Mouse (Mus musculus) kidney, embryonic 15.5 days (tissue): Measurements from ENCODE around the gene Srms. TPM values are rescaled to one million over a fixed set of nuclear protein-coding genes. Genes with fewer than 3 reads are reported as not detected.

Source experiments
- ATAC-seq: fragments of 200-750 bp; cut with Nextera tagmentation; replicated peaks from 2 replicates; pipeline ENCODE4 v1.8.0; 2017; ENCODE audit warnings: moderate TSS enrichment; ENCODE audit not compliant: low FRiP score
- H3K27ac ChIP-seq: fragments of 300-500 bp; sonication (generic); 2 replicates; pipeline ENCODE4 v1.5.1; 2015; ENCODE audit warnings: mild to moderate bottlenecking, inconsistent platforms
- H3K27me3 ChIP-seq: fragments of 300-500 bp; sonication (generic); 2 replicates; pipeline ENCODE4 v1.6.1; 2015; ENCODE audit warnings: inconsistent platforms
- H3K36me3 ChIP-seq: fragments of 300-500 bp; sonication (generic); 2 replicates; pipeline ENCODE4 v1.6.1; 2015; ENCODE audit warnings: inconsistent platforms
- H3K4me1 ChIP-seq: fragments of 300-500 bp; sonication (generic); 2 replicates; pipeline ENCODE4 v1.6.1; 2015; ENCODE audit warnings: inconsistent platforms
- H3K4me2 ChIP-seq: fragments of 300-500 bp; sonication (generic); 2 replicates; pipeline ENCODE4 v1.6.1; 2015; ENCODE audit warnings: moderate library complexity, mild to moderate bottlenecking, inconsistent platforms
- H3K4me3 ChIP-seq: fragments of 300-500 bp; sonication (generic); replicated peaks from 2 replicates; pipeline ENCODE4 v1.5.1; 2015; ENCODE audit warnings: mild to moderate bottlenecking, inconsistent platforms
- H3K9ac ChIP-seq: fragments of 300-500 bp; sonication (generic); 2 replicates; pipeline ENCODE4 v1.6.1; 2015; ENCODE audit warnings: mild to moderate bottlenecking, inconsistent platforms
- H3K9me3 ChIP-seq: fragments of 300-500 bp; sonication (generic); replicated peaks from 2 replicates; pipeline ENCODE4 v1.6.1; 2016; ENCODE audit warnings: inconsistent platforms
- WGBS: fragments of 180-500 bp; shearing (Covaris S2); methylation state at CpG from one replicate; pipeline ENCODE4 v1.1.7; 2015; ENCODE audit warnings: mixed read lengths; 5-methylcytosine and 5-hydroxymethylcytosine counted together
- polyA plus RNA-seq: library from polyadenylated mRNA; unstranded; fragments of >200 nt; fragmentation: Nextera tagmentation; extraction: Ambion mirVana; gene quantifications from 2 replicates; pipeline ENCODE4 v1.2.1, GENCODE M21; 2015

The Srms gene
- polyA plus RNA-seq = 0.24 and 0.45 TPM in 2 replicates

GRCm38 (mm10) chr2:181213021-181213445 is at the start of gene Srms:
Gene Srms (minus strand): TSS chr2:181213185.
- Histone ChIP-seq H3K27ac (no peak within 1 kb of the TSS), H3K9ac (no peak within 1 kb of the TSS), H3K9me3 (no peaks in the 10 kb centered on the region), H3K4me1 (peaks cover 14% of the 10 kb centered on the region), H3K4me2 (peak within 1 kb of the TSS; percentile 61), H3K36me3 (no peaks in the 10 kb centered on the region), H3K4me3 (peak within 1 kb of the TSS; percentile 39), H3K27me3 (peaks cover 46% of the 10 kb centered on the region)
- 2% methylated on average over 17 of the region's 17 CpGs for WGBS
- peak; percentile 76 for ATAC-seq

- 100% methylated on average over 1 of the region's 1 CpGs for WGBS
- no peak overlapping the region for H3K4me2 ChIP-seq
- H3K36me3 ChIP-seq = peaks cover 72% of the 10 kb centered on the region
- H3K27ac ChIP-seq = no peak overlapping the region
- no peaks in the 10 kb centered on the region for H3K4me1 ChIP-seq
- no peak for ATAC-seq
- H3K9ac ChIP-seq = no peak overlapping the region
- H3K27me3 ChIP-seq = no peaks in the 10 kb centered on the region
- no peaks in the 10 kb centered on the region for H3K9me3 ChIP-seq
- H3K4me3 ChIP-seq = no peak overlapping the region
Observed at GRCm38 (mm10) chr2:181253248-181253647, 40.3 kb upstream of the Srms start.

GRCm38 (mm10) chr2:181251841-181252240 is 38.9 kb upstream of the Srms start:
- WGBS = 85% methylated on average over 1 of the region's 1 CpGs
- ATAC-seq = no peak

GRCm38 (mm10) chr2:181249217-181249616 is 36.2 kb upstream of the Srms start:
- H3K27me3 ChIP-seq = no peaks in the 10 kb centered on the region
- no peak overlapping the region for H3K4me3 ChIP-seq
- no peaks in the 10 kb centered on the region for H3K4me1 ChIP-seq
- no peak overlapping the region for H3K4me2 ChIP-seq
- ATAC-seq = no peak
- no peaks in the 10 kb centered on the region for H3K9me3 ChIP-seq
- peaks cover 33% of the 10 kb centered on the region for H3K36me3 ChIP-seq
- 81% methylated on average over 10 of the region's 10 CpGs for WGBS
- no peak overlapping the region for H3K27ac ChIP-seq
- H3K9ac ChIP-seq = no peak overlapping the region

More at GRCm38 (mm10) chr2:181251841-181252240, 38.9 kb upstream of the Srms start:
- no peak overlapping the region for H3K9ac ChIP-seq
- H3K27ac ChIP-seq = no peak overlapping the region
- H3K4me1 ChIP-seq = no peaks in the 10 kb centered on the region
- H3K4me3 ChIP-seq = no peak overlapping the region
- H3K36me3 ChIP-seq = peaks cover 58% of the 10 kb centered on the region
- no peaks in the 10 kb centered on the region for H3K27me3 ChIP-seq
- no peaks in the 10 kb centered on the region for H3K9me3 ChIP-seq
- no peak overlapping the region for H3K4me2 ChIP-seq

GRCm38 (mm10) chr2:181245031-181245430 is 32.0 kb upstream of the Srms start:
- no peak overlapping the region for H3K27ac ChIP-seq
- H3K4me3 ChIP-seq = no peak overlapping the region
- no peak overlapping the region for H3K4me2 ChIP-seq
- no peak overlapping the region for H3K9ac ChIP-seq
- H3K9me3 ChIP-seq = no peaks in the 10 kb centered on the region
- no peaks in the 10 kb centered on the region for H3K27me3 ChIP-seq
- WGBS = 24% methylated on average over 2 of the region's 2 CpGs
- ATAC-seq = no peak
- no peaks in the 10 kb centered on the region; the same call in 1 of the 2 replicates for H3K36me3 ChIP-seq
- peaks cover 10% of the 10 kb centered on the region; the same call in 1 of the 2 replicates for H3K4me1 ChIP-seq

GRCm38 (mm10) chr2:181243706-181244394 is 30.9 kb upstream of the Srms start:
- ATAC-seq = no peak
- Histone ChIP-seq H3K9me3 (no peaks in the 10 kb centered on the region), H3K9ac (no peak overlapping the region), H3K27ac (no peak overlapping the region), H3K4me2 (no peak overlapping the region), H3K4me1 (peaks cover 10% of the 10 kb centered on the region; the same call in 1 of the 2 replicates), H3K36me3 (no peaks in the 10 kb centered on the region), H3K27me3 (no peaks in the 10 kb centered on the region), H3K4me3 (no peak overlapping the region)
- WGBS = 43% methylated on average over 10 of the region's 11 CpGs

GRCm38 (mm10) chr2:181242314-181242665 is 29.3 kb upstream of the Srms start:
- no peaks in the 10 kb centered on the region for H3K27me3 ChIP-seq
- H3K36me3 ChIP-seq = 0 out of 2 replicates have a peak, but pooled peaks cover 6% of the 10 kb centered on the region
- H3K9ac ChIP-seq = 0 out of 2 replicates have a peak overlapping the region, but pooled peaks have one; percentile 50
- H3K9me3 ChIP-seq = no peaks in the 10 kb centered on the region
- H3K27ac ChIP-seq = no peak overlapping the region
- 70% methylated on average over 3 of the region's 3 CpGs for WGBS
- H3K4me1 ChIP-seq = peaks cover 17% of the 10 kb centered on the region; the same call in 1 of the 2 replicates
- peak overlapping the region; percentile 59 for H3K4me3 ChIP-seq
- ATAC-seq = no peak
- peak overlapping the region; percentile 72 for H3K4me2 ChIP-seq

- Histone ChIP-seq H3K9ac (peak within 1 kb of the TSS; percentile 50), H3K27me3 (no peaks in the 10 kb centered on the region), H3K27ac (no peak within 1 kb of the TSS), H3K4me2 (peak within 1 kb of the TSS; percentile 72), H3K36me3 (0 out of 2 replicates have a peak, but pooled peaks cover 9% of the 10 kb centered on the region), H3K4me1 (peaks cover 17% of the 10 kb centered on the region; the same call in 1 of the 2 replicates), H3K4me3 (peak within 1 kb of the TSS; percentile 59), H3K9me3 (no peaks in the 10 kb centered on the region)
- 3% methylated on average over 16 of the region's 16 CpGs for WGBS
- peak; percentile 73 for ATAC-seq
Observed at GRCm38 (mm10) chr2:181241602-181242313, 28.8 kb upstream of the Srms start, which contains the start of gene Helz2. Gene Helz2 (minus strand): TSS chr2:181242027.

GRCm38 (mm10) chr2:181240806-181241440 is 27.9 kb upstream of the Srms start:
- 89% methylated on average over 13 of the region's 13 CpGs for whole genome bisulfite sequencing
- H3K4me3 ChIP-seq = peak overlapping the region; percentile 59; the same call in 1 of the 2 replicates
- no peak for ATAC-seq

GRCm38 (mm10) chr2:181239261-181239660 is 26.3 kb upstream of the Srms start:
- H3K4me1 ChIP-seq = peaks cover 17% of the 10 kb centered on the region; the same call in 1 of the 2 replicates
- H3K36me3 ChIP-seq = 0 out of 2 replicates have a peak, but pooled peaks cover 15% of the 10 kb centered on the region
- 92% methylated on average over 9 of the region's 9 CpGs for WGBS
- no peak overlapping the region for H3K27ac ChIP-seq
- no peak overlapping the region for H3K9ac ChIP-seq
- no peak for ATAC-seq
- no peaks in the 10 kb centered on the region for H3K9me3 ChIP-seq
- no peak overlapping the region for H3K4me2 ChIP-seq
- H3K27me3 ChIP-seq = no peaks in the 10 kb centered on the region
- no peak overlapping the region for H3K4me3 ChIP-seq

More at GRCm38 (mm10) chr2:181240806-181241440, 27.9 kb upstream of the Srms start:
- Histone ChIP-seq H3K9me3 (no peaks in the 10 kb centered on the region), H3K36me3 (0 out of 2 replicates have a peak, but pooled peaks cover 9% of the 10 kb centered on the region), H3K27ac (no peak overlapping the region), H3K27me3 (no peaks in the 10 kb centered on the region), H3K4me2 (peak overlapping the region; percentile 72), H3K4me1 (peaks cover 17% of the 10 kb centered on the region; the same call in 1 of the 2 replicates), H3K9ac (no peak overlapping the region)

- H3K27me3 ChIP-seq = no peaks in the 10 kb centered on the region
- H3K36me3 ChIP-seq = 0 out of 2 replicates have a peak, but pooled peaks cover 15% of the 10 kb centered on the region
- ATAC-seq = no peak
- H3K4me3 ChIP-seq = no peak overlapping the region
- no peak overlapping the region for H3K9ac ChIP-seq
- peaks cover 17% of the 10 kb centered on the region; the same call in 1 of the 2 replicates for H3K4me1 ChIP-seq
- H3K9me3 ChIP-seq = no peaks in the 10 kb centered on the region
- 68% methylated on average over 2 of the region's 2 CpGs for WGBS
- no peak overlapping the region for H3K27ac ChIP-seq
- no peak overlapping the region for H3K4me2 ChIP-seq
Observed at GRCm38 (mm10) chr2:181238861-181239260, 25.9 kb upstream of the Srms start.
